Mouse (Mus musculus) kidney, embryonic 15.5 days (tissue): ENCODE measurements around the gene Rnf181. TPM values are rescaled to one million over a fixed set of nuclear protein-coding genes. Genes with fewer than 3 reads are reported as not detected.

Source experiments
- ATAC-seq: fragments of 200-750 bp; cut with Nextera tagmentation; replicated peaks from 2 replicates; pipeline ENCODE4 v1.8.0; 2017; ENCODE audit warnings: moderate TSS enrichment; ENCODE audit not compliant: low FRiP score
- H3K27ac ChIP-seq: fragments of 300-500 bp; sonication (generic); 2 replicates; pipeline ENCODE4 v1.5.1; 2015; ENCODE audit warnings: mild to moderate bottlenecking, inconsistent platforms
- H3K27me3 ChIP-seq: fragments of 300-500 bp; sonication (generic); 2 replicates; pipeline ENCODE4 v1.6.1; 2015; ENCODE audit warnings: inconsistent platforms
- H3K36me3 ChIP-seq: fragments of 300-500 bp; sonication (generic); 2 replicates; pipeline ENCODE4 v1.6.1; 2015; ENCODE audit warnings: inconsistent platforms
- H3K4me1 ChIP-seq: fragments of 300-500 bp; sonication (generic); 2 replicates; pipeline ENCODE4 v1.6.1; 2015; ENCODE audit warnings: inconsistent platforms
- H3K4me2 ChIP-seq: fragments of 300-500 bp; sonication (generic); 2 replicates; pipeline ENCODE4 v1.6.1; 2015; ENCODE audit warnings: moderate library complexity, mild to moderate bottlenecking, inconsistent platforms
- H3K4me3 ChIP-seq: fragments of 300-500 bp; sonication (generic); replicated peaks from 2 replicates; pipeline ENCODE4 v1.5.1; 2015; ENCODE audit warnings: mild to moderate bottlenecking, inconsistent platforms
- H3K9ac ChIP-seq: fragments of 300-500 bp; sonication (generic); 2 replicates; pipeline ENCODE4 v1.6.1; 2015; ENCODE audit warnings: mild to moderate bottlenecking, inconsistent platforms
- H3K9me3 ChIP-seq: fragments of 300-500 bp; sonication (generic); replicated peaks from 2 replicates; pipeline ENCODE4 v1.6.1; 2016; ENCODE audit warnings: inconsistent platforms
- WGBS: fragments of 180-500 bp; shearing (Covaris S2); methylation state at CpG from one replicate; pipeline ENCODE4 v1.1.7; 2015; ENCODE audit warnings: mixed read lengths; 5-methylcytosine and 5-hydroxymethylcytosine counted together
- polyA plus RNA-seq: library from polyadenylated mRNA; unstranded; fragments of >200 nt; fragmentation: Nextera tagmentation; extraction: Ambion mirVana; gene quantifications from 2 replicates; pipeline ENCODE4 v1.2.1, GENCODE M21; 2015

Rnf181 gene
- polyA plus RNA-seq, 1 experiment from 2014 or later: 130 TPM

GRCm38 (mm10) chr6:72344396-72345073 lies 22.2 kb downstream of the Rnf181 start:
- Histone ChIP-seq H3K9me3 (no peaks in the 10 kb centered on the region), H3K27me3 (no peaks in the 10 kb centered on the region), H3K36me3 (peaks cover 18% of the 10 kb centered on the region), H3K27ac (peak overlapping the region; percentile 63; the same call in 1 of the 2 replicates), H3K9ac (peak overlapping the region; percentile 89), H3K4me2 (peak overlapping the region; percentile 80), H3K4me1 (peaks cover 43% of the 10 kb centered on the region), H3K4me3 (peak overlapping the region; percentile 88)
- ATAC-seq: peak; percentile 33; the same call in 1 of the 2 replicates
- WGBS: under 1% methylated on average over 42 of the region's 42 CpGs

GRCm38 (mm10) chr6:72340481-72340880 lies 26.3 kb downstream of the Rnf181 start:
- 48% methylated on average over 2 of the region's 2 CpGs for WGBS
- H3K4me2 ChIP-seq: no peak overlapping the region
- H3K4me1 ChIP-seq: peaks cover 17% of the 10 kb centered on the region
- no peak overlapping the region for H3K9ac ChIP-seq
- H3K27ac ChIP-seq: no peak overlapping the region
- no peaks in the 10 kb centered on the region for H3K9me3 ChIP-seq
- no peak overlapping the region for H3K4me3 ChIP-seq
- no peaks in the 10 kb centered on the region for H3K27me3 ChIP-seq
- peaks cover 46% of the 10 kb centered on the region for H3K36me3 ChIP-seq
- ATAC-seq: no peak

- no peaks in the 10 kb centered on the region for H3K9me3 ChIP-seq
- no peaks in the 10 kb centered on the region for H3K27me3 ChIP-seq
- ATAC-seq: no peak
- H3K9ac ChIP-seq: no peak overlapping the region
- no peak overlapping the region for H3K4me3 ChIP-seq
- WGBS: 74% methylated on average over 5 of the region's 5 CpGs
- H3K36me3 ChIP-seq: peaks cover 97% of the 10 kb centered on the region
- H3K4me2 ChIP-seq: no peak overlapping the region
- H3K27ac ChIP-seq: no peak overlapping the region
- no peaks in the 10 kb centered on the region for H3K4me1 ChIP-seq
Measured at GRCm38 (mm10) chr6:72333111-72333510, 33.6 kb downstream of the Rnf181 start.

- Histone ChIP-seq H3K4me1 (no peaks in the 10 kb centered on the region), H3K27me3 (no peaks in the 10 kb centered on the region), H3K36me3 (peaks cover 93% of the 10 kb centered on the region), H3K4me2 (no peak overlapping the region), H3K27ac (no peak overlapping the region), H3K4me3 (no peak overlapping the region), H3K9me3 (no peaks in the 10 kb centered on the region), H3K9ac (no peak overlapping the region)
- no peak for ATAC-seq
- WGBS: 89% methylated on average over 4 of the region's 4 CpGs
Measured at GRCm38 (mm10) chr6:72330133-72330532, 36.6 kb downstream of the Rnf181 start.

- no peak for ATAC-seq
- no peaks in the 10 kb centered on the region for H3K4me1 ChIP-seq
- peaks cover 93% of the 10 kb centered on the region for H3K36me3 ChIP-seq
- H3K4me3 ChIP-seq: no peak overlapping the region
- H3K9me3 ChIP-seq: no peaks in the 10 kb centered on the region
- WGBS: 92% methylated on average over 5 of the region's 5 CpGs
- no peak overlapping the region for H3K9ac ChIP-seq
- no peak overlapping the region for H3K4me2 ChIP-seq
- H3K27me3 ChIP-seq: no peaks in the 10 kb centered on the region
- no peak overlapping the region for H3K27ac ChIP-seq
Measured at GRCm38 (mm10) chr6:72329019-72329418, 37.7 kb downstream of the Rnf181 start.

GRCm38 (mm10) chr6:72326274-72326673 lies 40.5 kb downstream of the Rnf181 start:
- H3K27me3 ChIP-seq: no peaks in the 10 kb centered on the region
- no peak overlapping the region for H3K4me2 ChIP-seq
- WGBS: 71% methylated on average over 6 of the region's 6 CpGs
- H3K27ac ChIP-seq: no peak overlapping the region
- no peak overlapping the region for H3K9ac ChIP-seq
- no peaks in the 10 kb centered on the region for H3K9me3 ChIP-seq
- ATAC-seq: no peak
- no peaks in the 10 kb centered on the region for H3K4me1 ChIP-seq
- no peak overlapping the region for H3K4me3 ChIP-seq
- H3K36me3 ChIP-seq: peaks cover 94% of the 10 kb centered on the region

- Histone ChIP-seq H3K4me3 (no peak overlapping the region), H3K36me3 (peaks cover 97% of the 10 kb centered on the region), H3K4me1 (no peaks in the 10 kb centered on the region), H3K4me2 (no peak overlapping the region), H3K9ac (no peak overlapping the region), H3K27ac (no peak overlapping the region), H3K27me3 (no peaks in the 10 kb centered on the region), H3K9me3 (no peaks in the 10 kb centered on the region)
- ATAC-seq: no peak
- WGBS: 92% methylated on average over 6 of the region's 6 CpGs
Measured at GRCm38 (mm10) chr6:72323786-72324508, 42.8 kb downstream of the Rnf181 start.

GRCm38 (mm10) chr6:72322936-72323335 lies 43.8 kb downstream of the Rnf181 start:
- no peaks in the 10 kb centered on the region for H3K9me3 ChIP-seq
- H3K4me3 ChIP-seq: no peak overlapping the region
- ATAC-seq: no peak
- no peak overlapping the region for H3K9ac ChIP-seq
- H3K4me2 ChIP-seq: no peak overlapping the region
- 99% methylated on average over 3 of the region's 3 CpGs for WGBS
- no peaks in the 10 kb centered on the region for H3K27me3 ChIP-seq
- H3K36me3 ChIP-seq: peaks cover 97% of the 10 kb centered on the region
- no peak overlapping the region for H3K27ac ChIP-seq
- no peaks in the 10 kb centered on the region for H3K4me1 ChIP-seq

GRCm38 (mm10) chr6:72319019-72319418 lies 47.7 kb downstream of the Rnf181 start:
- Histone ChIP-seq H3K9ac (no peak overlapping the region), H3K27me3 (no peaks in the 10 kb centered on the region), H3K9me3 (no peaks in the 10 kb centered on the region), H3K4me1 (0 out of 2 replicates have a peak, but pooled peaks cover 3% of the 10 kb centered on the region), H3K27ac (no peak overlapping the region), H3K4me3 (no peak overlapping the region), H3K4me2 (no peak overlapping the region), H3K36me3 (peaks cover 84% of the 10 kb centered on the region)
- 83% methylated on average over 11 of the region's 11 CpGs for whole genome bisulfite sequencing
- no peak for ATAC-seq

- Histone ChIP-seq H3K27me3 (no peaks in the 10 kb centered on the region), H3K9ac (no peak overlapping the region), H3K4me2 (no peak overlapping the region), H3K9me3 (no peaks in the 10 kb centered on the region), H3K4me1 (0 out of 2 replicates have a peak, but pooled peaks cover 3% of the 10 kb centered on the region), H3K4me3 (no peak overlapping the region), H3K27ac (no peak overlapping the region), H3K36me3 (peaks cover 78% of the 10 kb centered on the region)
- ATAC-seq: no peak
- 79% methylated on average over 5 of the region's 5 CpGs for whole genome bisulfite sequencing
Measured at GRCm38 (mm10) chr6:72318440-72318839, 48.3 kb downstream of the Rnf181 start.

GRCm38 (mm10) chr6:72316044-72316443 lies 50.7 kb downstream of the Rnf181 start:
- H3K4me1 ChIP-seq: 0 out of 2 replicates have a peak, but pooled peaks cover 3% of the 10 kb centered on the region
- no peak for ATAC-seq
- H3K4me2 ChIP-seq: no peak overlapping the region
- no peak overlapping the region for H3K27ac ChIP-seq
- 88% methylated on average over 1 of the region's 1 CpGs for WGBS
- H3K9me3 ChIP-seq: no peaks in the 10 kb centered on the region
- no peaks in the 10 kb centered on the region for H3K27me3 ChIP-seq
- H3K4me3 ChIP-seq: no peak overlapping the region
- H3K36me3 ChIP-seq: peaks cover 61% of the 10 kb centered on the region
- no peak overlapping the region for H3K9ac ChIP-seq

GRCm38 (mm10) chr6:72315384-72315783 lies 51.4 kb downstream of the Rnf181 start:
- H3K9ac ChIP-seq: no peak overlapping the region
- no peak overlapping the region for H3K4me2 ChIP-seq
- H3K4me1 ChIP-seq: 0 out of 2 replicates have a peak, but pooled peaks cover 3% of the 10 kb centered on the region
- no peak overlapping the region for H3K27ac ChIP-seq
- H3K27me3 ChIP-seq: no peaks in the 10 kb centered on the region
- WGBS: 82% methylated on average over 2 of the region's 2 CpGs
- no peak for ATAC-seq
- no peaks in the 10 kb centered on the region for H3K9me3 ChIP-seq
- H3K36me3 ChIP-seq: peaks cover 54% of the 10 kb centered on the region
- no peak overlapping the region for H3K4me3 ChIP-seq
